Mouse (Mus musculus) small intestine, adult 2 months (tissue): ENCODE measurements around the gene AU022252. TPM values are rescaled to one million over a fixed set of nuclear protein-coding genes. Genes with fewer than 3 reads are reported as not detected.
A peak's percentile ranks its signal among the peaks of the same experiment; 100 is the strongest.

Experiments used
- H3K27ac ChIP-seq: fragments of 200-500 bp; 2 replicates; pipeline ENCODE4 v1.5.1; 2012; ENCODE audit warnings: low read depth, low read length, control low read depth, inconsistent platforms; ENCODE audit not compliant: insufficient read depth
- H3K27me3 ChIP-seq: fragments of 200-500 bp; 2 replicates; pipeline ENCODE4 v1.6.1; 2012; ENCODE audit warnings: mild to moderate bottlenecking, moderate library complexity, low read length, inconsistent platforms; ENCODE audit not compliant: control insufficient read depth, insufficient read depth
- H3K36me3 ChIP-seq: fragments of 200-500 bp; 2 replicates; pipeline ENCODE4 v1.6.1; 2012; ENCODE audit warnings: mild to moderate bottlenecking, low read length, control low read depth, inconsistent platforms; ENCODE audit not compliant: control insufficient read depth, insufficient read depth
- H3K4me1 ChIP-seq: fragments of 200-500 bp; 2 replicates; pipeline ENCODE4 v1.6.1; 2012; ENCODE audit warnings: low read length, inconsistent platforms, mixed read lengths; ENCODE audit not compliant: control insufficient read depth, insufficient read depth, insufficient read length
- H3K4me3 ChIP-seq: fragments of 200-500 bp; 2 replicates; pipeline ENCODE4 v1.5.1; 2012; ENCODE audit warnings: low read depth, mild to moderate bottlenecking, control low read depth, inconsistent platforms, low read length, moderate library complexity
- CTCF ChIP-seq: fragments of 200-500 bp; IDR thresholded peaks from 2 replicates; pipeline ENCODE4 v1.5.1; 2012; ENCODE audit warnings: low read depth, mild to moderate bottlenecking, control low read depth, inconsistent platforms, low read length, moderate library complexity, mixed read lengths; ENCODE audit not compliant: insufficient replicate concordance, insufficient read length; ENCODE audit errors: extremely low read depth
- POLR2A ChIP-seq: fragments of 200-500 bp; IDR thresholded peaks from 2 replicates; pipeline ENCODE4 v1.6.1; 2012; ENCODE audit warnings: low read depth, mild to moderate bottlenecking, control low read depth, inconsistent platforms, low read length, moderate library complexity
- WGBS: fragments of 180-500 bp; shearing (Covaris S2); methylation state at CpG from one replicate; pipeline ENCODE4 v1.1.7; 2018; 5-methylcytosine and 5-hydroxymethylcytosine counted together
- polyA plus RNA-seq: library from polyadenylated mRNA; depleted of rRNA; stranded (reverse); fragments of >200 nt; gene quantifications from 2 replicates; pipeline ENCODE4 v1.2.3, GENCODE M21; 2012

The AU022252 gene
- polyA plus RNA-seq, 1 experiment: 1.9 TPM

GRCm38 (mm10) chr4:119225719-119226118 lies 6.8 kb downstream of the AU022252 start:
- Histone ChIP-seq H3K27me3 (no peaks in the 10 kb centered on the region), H3K36me3 (peaks cover 16% of the 10 kb centered on the region), H3K4me1 (no peaks in the 10 kb centered on the region), H3K27ac (no peak overlapping the region), H3K4me3 (no peak overlapping the region)
- 90% methylated on average over 9 of the region's 9 CpGs for WGBS
- TF ChIP-seq POLR2A: no peak
- TF ChIP-seq CTCF: no peak

GRCm38 (mm10) chr4:119224534-119224933 lies 8.0 kb downstream of the AU022252 start:
- H3K27me3 ChIP-seq: no peaks in the 10 kb centered on the region
- no peak for TF ChIP-seq CTCF
- WGBS: 99% methylated on average over 3 of the region's 3 CpGs
- H3K27ac ChIP-seq: no peak overlapping the region
- H3K36me3 ChIP-seq: peaks cover 16% of the 10 kb centered on the region
- no peak overlapping the region for H3K4me3 ChIP-seq
- H3K4me1 ChIP-seq: no peaks in the 10 kb centered on the region

GRCm38 (mm10) chr4:119223696-119224095 lies 8.8 kb downstream of the AU022252 start:
- H3K4me1 ChIP-seq: no peaks in the 10 kb centered on the region
- H3K36me3 ChIP-seq: peaks cover 16% of the 10 kb centered on the region
- no peak overlapping the region for H3K27ac ChIP-seq
- 81% methylated on average over 1 of the region's 1 CpGs for WGBS
- H3K27me3 ChIP-seq: no peaks in the 10 kb centered on the region
- H3K4me3 ChIP-seq: no peak overlapping the region
- TF ChIP-seq POLR2A (no peak), CTCF (peak; percentile 56; the same call in 1 of the 2 replicates)

- H3K27ac ChIP-seq: no peak within 1 kb of the TSS
- H3K36me3 ChIP-seq: no peaks in the 10 kb centered on the region
- TF ChIP-seq POLR2A: no peak
- no peak for TF ChIP-seq CTCF
- no peaks in the 10 kb centered on the region for H3K27me3 ChIP-seq
- WGBS: 23% methylated on average over 11 of the region's 11 CpGs
- H3K4me1 ChIP-seq: no peaks in the 10 kb centered on the region
- no peak within 1 kb of the TSS for H3K4me3 ChIP-seq
Measured at GRCm38 (mm10) chr4:119218169-119218568, 14.3 kb downstream of the AU022252 start, which contains the start of gene Tmem269. Gene Tmem269 (minus strand): TSS chr4:119218217.

- Histone ChIP-seq H3K4me1 (no peaks in the 10 kb centered on the region), H3K27me3 (no peaks in the 10 kb centered on the region), H3K27ac (no peak overlapping the region), H3K36me3 (no peaks in the 10 kb centered on the region), H3K4me3 (no peak overlapping the region)
- TF ChIP-seq CTCF (no peak), POLR2A (no peak)
- 65% methylated on average over 8 of the region's 8 CpGs for WGBS
Measured at GRCm38 (mm10) chr4:119216667-119217066, 15.8 kb downstream of the AU022252 start.

- Histone ChIP-seq H3K4me3 (no peak overlapping the region), H3K4me1 (no peaks in the 10 kb centered on the region), H3K27ac (no peak overlapping the region), H3K36me3 (0 out of 2 replicates have a peak, but pooled peaks cover 1% of the 10 kb centered on the region), H3K27me3 (no peaks in the 10 kb centered on the region)
- TF ChIP-seq POLR2A (no peak), CTCF (peak; percentile 71; the same call in 1 of the 2 replicates)
- WGBS: 20% methylated on average over 8 of the region's 8 CpGs
Measured at GRCm38 (mm10) chr4:119204672-119205071, 27.8 kb downstream of the AU022252 start.

- Histone ChIP-seq H3K4me1 (no peaks in the 10 kb centered on the region), H3K27me3 (no peaks in the 10 kb centered on the region), H3K36me3 (0 out of 2 replicates have a peak, but pooled peaks cover 1% of the 10 kb centered on the region), H3K4me3 (no peak overlapping the region), H3K27ac (no peak overlapping the region)
- no peak for TF ChIP-seq POLR2A
- TF ChIP-seq CTCF: no peak
- WGBS: 86% methylated on average over 6 of the region's 6 CpGs
Measured at GRCm38 (mm10) chr4:119198105-119198504, 34.4 kb downstream of the AU022252 start.

GRCm38 (mm10) chr4:119195582-119196320 lies 36.8 kb downstream of the AU022252 start:
- no peaks in the 10 kb centered on the region for H3K27me3 ChIP-seq
- TF ChIP-seq POLR2A (no peak), CTCF (no peak)
- no peaks in the 10 kb centered on the region for H3K4me1 ChIP-seq
- no peaks in the 10 kb centered on the region for H3K36me3 ChIP-seq
- 24% methylated on average over 14 of the region's 18 CpGs for WGBS
- no peak overlapping the region for H3K27ac ChIP-seq
- H3K4me3 ChIP-seq: peak overlapping the region; percentile 87
